Mouse (Mus musculus) left cerebral cortex, postnatal 10 days (tissue): ENCODE measurements at regions not wholly inside any gene's neighbourhood (a gene's known extent, or its start where the extent isn't known, plus 50 kb on each side); places are given as distances from the start of the nearest gene placed in this dataset.
A peak's percentile ranks its signal among the peaks of the same experiment; 100 is the strongest.

Experiments
- DNase-seq, 2 experiments: peaks; one replicate each; pipeline ENCODE4 v3.0.0; 2021 to 2022; ENCODE audit warnings: low spot score in 2 of 2, mixed read lengths in 1 of 2; ENCODE audit errors: extremely low spot score in 1 of 2
- intact Hi-C: fragments of 180-260 bp; cut with DNase I; formaldehyde crosslinking; loops from one replicate; pipeline ENCODE4 v1.15.1; 2025

DNA sequence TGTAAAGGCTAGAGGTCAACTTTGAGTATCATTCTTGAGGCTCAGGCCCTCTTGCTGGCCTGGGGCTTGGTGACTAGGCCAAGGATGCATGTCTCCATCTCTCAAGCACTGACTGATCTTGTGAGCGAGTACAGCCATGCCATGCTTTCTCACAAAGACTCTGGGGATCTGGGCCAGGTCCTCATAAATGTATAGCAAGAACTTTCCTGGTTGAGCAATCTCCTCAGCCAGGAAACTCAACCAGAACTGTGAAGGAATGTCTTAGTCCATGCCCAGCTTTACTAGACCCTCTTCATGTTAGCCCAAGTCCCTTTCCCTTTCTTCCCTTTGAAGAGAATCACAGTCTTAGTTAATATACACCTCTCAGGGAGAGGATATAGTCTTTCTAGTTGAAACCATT lies 96.9 kb upstream of the Frmd6 start:
- DNase-seq = no peak
- intact Hi-C loops = no loop called here

DNA sequence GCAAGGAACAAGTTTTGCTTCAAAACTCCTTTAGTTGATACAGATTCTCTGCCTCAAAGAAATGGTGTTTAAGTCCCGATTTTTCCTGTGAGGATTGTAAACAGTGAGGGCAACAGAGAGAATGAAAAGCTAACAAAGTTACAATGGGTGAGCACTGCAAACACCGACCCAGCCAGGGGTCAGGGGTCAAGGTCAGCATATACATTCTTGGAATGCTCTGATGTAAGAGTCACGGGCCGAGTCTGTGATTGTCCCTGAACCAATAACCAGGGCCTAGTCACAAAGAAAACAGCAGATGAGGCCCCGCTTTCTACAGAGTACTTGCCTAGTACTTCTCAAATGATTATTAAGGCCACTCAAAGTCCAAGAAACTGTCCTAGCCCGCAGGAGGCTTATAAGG lies 95.4 kb upstream of the Frmd6 start:
- DNase-seq = peak in 1 of 2 experiments; percentile 32
- intact Hi-C loops = no loop called here

DNA sequence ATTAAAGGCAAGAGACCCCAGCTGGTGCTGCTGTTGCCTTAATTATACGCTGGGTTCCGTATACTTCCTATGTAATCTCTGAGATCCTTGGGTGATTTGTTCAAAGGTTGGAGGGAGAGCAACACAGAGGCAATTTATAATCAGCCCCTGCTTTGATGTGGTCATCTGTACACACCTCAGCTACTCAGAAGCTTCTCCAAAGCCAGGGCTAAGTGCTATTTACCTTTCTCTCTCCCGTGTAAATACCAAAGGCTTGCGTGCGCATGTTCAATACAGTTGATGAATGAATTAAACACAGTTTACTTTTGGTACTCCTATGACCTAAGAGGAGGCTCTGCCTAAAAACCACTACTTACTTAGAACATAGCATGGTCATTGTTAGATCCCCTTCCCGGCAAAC lies 93.8 kb upstream of the Frmd6 start:
- no peak for DNase-seq

DNA sequence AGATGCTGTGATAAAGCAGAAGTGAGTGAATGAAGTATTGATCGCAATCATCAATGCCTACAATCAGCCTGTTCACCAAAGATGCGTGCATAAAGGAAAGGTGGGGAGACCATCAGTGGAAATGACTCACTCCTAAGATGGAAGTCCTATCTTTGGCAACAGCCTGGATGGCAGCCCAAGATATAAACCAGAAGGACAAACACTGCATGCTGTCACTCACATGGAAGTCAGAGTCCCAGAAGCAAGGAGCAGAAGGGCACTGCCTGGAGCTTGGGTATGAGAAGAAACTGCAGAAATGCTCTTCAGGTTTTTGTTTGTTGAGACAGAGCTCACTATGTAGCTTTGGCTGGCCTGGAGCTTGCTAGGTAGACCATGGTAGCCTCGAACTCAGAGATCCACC lies 92.7 kb upstream of the Frmd6 start:
- intact Hi-C loops = no loop called here
- no peak for DNase-seq

More for the DNA sequence above, 93.8 kb upstream of the Frmd6 start:
- intact Hi-C loops = no loop called here

DNA sequence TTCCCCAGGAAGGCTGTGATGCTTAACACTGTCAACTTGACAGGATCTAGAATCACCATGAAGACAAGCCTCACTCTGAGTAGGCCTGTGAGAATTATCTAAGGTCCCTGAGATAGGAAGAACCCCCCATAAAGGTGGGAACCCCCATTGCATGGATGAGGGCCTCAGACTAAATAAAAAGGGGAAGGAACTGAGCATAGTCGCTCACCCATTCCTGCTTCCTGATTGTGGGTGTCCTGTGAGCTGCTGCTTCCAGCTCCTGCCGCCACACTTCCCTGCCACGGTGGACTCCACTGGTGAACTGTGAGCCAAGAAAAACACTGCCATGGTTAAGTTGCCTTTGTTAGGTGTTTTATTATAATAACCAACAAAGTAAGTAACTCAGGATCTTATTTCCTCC lies 86.8 kb upstream of the Frmd6 start:
- intact Hi-C loops = no loop called here
- no peak for DNase-seq

DNA sequence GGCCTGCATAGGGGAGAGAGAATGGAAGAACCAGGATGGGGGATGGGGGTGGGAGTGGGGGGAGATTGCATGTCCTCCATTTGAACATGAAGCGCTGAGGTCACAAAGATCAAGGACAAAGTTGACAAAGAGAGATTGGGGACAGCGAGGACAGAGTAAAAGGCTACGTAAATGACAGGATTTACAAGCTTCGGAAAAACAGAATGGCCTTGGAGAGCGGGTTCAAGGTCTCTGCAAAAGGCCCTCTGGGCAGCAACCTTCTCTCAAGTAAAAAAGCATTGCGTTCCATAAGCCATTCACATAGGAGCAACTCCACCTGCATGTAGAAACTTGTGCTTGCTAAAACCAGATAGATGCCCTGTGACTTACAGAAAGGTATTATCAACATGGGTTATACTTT lies 86.0 kb upstream of the Frmd6 start:
- intact Hi-C loops = no loop called here
- no peak for DNase-seq

DNA sequence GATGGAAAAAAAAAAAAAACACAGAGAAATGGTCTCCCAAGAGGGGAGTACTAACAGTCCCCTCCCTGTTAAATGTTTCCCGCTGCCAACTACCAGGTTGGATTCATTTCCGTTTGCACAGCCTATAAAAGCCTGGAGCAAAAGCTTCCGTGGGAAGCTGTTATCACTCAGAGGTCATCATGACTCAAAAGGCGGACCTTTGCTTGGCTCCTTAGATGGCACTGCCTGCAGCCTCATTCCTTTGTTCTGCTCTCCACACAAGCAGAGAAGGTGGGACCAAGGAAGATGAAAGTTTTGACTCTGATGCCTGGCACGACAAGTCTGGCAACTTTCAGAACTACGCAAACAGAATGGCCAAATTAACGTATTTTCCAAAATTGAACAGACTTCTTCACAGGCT lies 85.5 kb upstream of the Frmd6 start:
- no peak for DNase-seq
- intact Hi-C loops = no loop called here

DNA sequence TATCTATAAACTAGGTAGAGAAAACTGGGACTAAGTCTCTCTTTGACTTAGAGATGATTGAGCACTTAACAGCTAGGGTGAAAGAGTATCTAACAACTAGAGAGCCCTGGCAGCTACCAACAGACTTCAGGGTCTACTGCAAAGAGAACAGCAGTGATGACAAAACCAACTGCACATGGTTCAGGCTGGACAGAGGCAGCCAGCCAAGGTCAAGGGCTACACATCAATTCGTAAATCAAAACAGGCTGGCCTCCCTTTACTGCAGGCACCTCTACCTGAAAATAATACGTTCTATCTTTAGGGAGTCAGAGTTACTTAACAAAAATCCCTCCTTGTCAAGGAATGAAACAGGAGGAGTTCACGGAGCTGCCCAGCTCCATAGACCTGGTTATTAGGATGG lies 82.5 kb upstream of the Frmd6 start:
- DNase-seq = no peak
- intact Hi-C loops = no loop called here

DNA sequence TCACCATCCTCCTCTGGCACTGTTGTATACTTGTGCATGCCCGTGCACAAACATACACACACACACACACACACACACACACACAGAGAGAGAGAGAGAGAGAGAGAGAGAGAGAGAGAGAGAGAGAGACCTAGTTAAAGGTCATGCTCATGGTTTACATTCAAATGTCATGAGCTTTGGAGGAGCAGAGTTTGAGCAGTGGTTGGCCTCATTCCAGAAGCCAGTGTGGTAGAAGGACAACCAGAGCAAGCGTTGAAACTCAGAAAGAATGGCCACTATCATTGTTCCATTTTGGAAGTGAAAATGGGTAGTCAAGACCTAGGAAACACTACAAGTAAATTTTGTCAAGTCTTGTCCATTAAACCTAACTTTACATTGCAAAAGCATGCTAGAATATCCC lies 79.6 kb upstream of the Frmd6 start:
- DNase-seq = no peak
- intact Hi-C loops = no loop called here

DNA sequence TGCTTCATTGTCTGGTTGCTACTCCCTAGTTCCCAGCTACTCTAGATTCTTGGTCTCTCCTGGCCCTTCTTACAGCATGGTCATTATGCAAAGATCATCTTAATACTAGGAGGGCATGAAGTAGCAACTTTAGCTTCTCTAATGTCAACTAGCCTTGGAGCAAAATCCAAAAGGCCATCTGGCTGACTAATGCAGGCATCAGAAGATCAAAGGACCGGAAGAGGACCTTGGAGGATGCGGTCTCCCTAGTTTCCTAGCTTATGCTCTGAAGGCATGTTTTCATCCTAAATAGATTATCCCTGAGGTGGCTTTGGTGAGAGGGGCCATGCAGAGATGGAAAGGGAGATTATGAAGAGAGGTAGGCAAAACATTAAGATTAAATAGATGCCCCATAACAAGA lies 75.7 kb upstream of the Frmd6 start:
- intact Hi-C loops = no loop called here
- no peak for DNase-seq

DNA sequence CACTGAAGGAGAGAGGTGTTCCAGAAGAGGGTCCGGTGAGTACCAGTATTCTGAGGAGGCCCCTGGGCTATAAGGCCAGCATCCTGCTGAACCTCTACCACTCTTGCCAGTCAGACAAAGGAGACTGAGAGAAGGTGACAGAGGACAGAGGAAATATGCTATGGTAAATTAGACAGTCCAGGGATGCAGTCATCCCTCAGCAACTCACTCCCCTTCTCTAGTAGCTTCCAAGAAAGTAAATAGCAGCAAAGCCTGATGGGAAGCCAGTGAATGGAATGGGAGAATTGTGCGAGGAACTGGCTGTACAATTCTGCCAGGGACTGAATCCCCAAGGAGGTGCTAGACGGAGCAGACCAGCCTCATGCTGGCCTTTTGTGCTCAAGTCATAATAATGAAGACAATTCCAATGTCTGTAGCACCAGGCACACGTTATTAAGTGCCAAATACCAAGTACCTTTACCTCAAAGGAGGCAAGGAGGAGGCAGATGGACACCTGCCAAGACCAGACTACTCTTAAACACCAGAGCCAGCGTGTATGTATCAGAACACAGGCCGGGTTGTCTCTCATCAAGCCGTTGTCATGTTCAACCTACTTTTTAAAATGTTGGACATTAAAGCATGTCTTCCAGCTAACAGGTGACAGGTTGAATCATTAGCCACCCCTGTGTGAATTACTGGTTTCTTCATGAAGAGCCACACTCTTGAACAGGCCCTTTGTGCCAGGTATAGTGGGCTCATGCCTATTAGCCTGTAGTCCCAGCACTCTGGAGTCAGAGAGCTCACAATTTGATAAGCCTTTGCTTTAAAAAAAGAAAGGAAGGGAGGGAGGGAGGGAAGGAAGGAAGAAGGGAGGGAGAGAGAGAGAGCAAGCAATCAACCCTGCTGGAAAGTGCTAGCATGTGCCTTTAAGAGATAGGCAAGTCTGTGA lies 74.4 kb upstream of the Frmd6 start:
- no peak for DNase-seq
- intact Hi-C loops = no loop called here

DNA sequence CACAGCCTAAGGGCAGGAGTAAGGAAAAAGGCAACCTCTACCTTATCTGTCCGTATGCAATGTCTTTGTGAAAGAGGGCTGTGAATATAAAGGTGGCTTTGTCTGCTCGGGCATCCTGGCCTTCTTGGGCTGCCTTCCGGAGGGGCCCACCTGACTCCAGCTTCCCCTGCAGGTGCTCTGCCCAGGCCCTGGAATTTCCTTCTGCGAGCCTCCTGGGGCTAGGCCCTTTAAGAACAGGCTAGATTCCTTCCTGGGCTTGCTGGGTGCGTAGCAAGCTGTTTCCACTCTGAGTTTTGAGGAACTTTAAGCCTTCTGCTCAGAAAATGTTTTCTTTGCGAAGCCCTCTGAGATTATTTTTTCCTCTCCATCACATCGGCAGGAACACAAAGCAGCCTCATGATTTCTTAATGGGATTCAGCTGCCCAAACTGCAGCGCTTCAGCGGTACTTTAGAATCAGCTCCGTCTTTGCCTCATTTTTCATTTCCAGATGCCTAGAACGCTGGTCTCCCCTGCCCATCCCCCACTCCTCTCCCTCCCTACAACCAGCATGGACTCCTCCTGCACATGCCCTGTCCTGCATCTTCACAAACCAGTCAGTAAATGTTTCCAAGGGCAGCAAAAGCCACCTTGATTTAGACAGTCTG lies 72.9 kb upstream of the Frmd6 start:
- intact Hi-C loops = no loop called here
- peak in 1 of 2 experiments; percentile 57 for DNase-seq

DNA sequence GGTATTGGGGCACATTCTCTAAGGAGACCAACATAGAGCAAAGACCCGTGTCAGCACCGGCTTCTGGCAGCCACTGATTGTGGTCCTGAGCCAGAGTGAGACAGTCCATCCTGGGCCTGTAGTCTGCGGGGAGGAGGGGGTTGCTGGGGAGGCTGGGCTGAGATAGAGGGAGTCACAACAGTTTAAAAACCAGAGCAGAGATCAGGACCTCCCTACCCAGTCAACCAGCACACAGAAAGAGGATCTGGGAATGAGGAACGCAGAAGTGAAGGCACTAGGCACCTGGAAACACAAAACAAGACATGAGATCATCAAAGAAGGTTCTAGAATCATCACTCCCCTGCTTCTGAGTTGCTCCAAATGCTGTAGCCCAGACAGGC lies 72.4 kb upstream of the Frmd6 start:
- intact Hi-C loops = no loop called here
- DNase-seq = no peak

DNA sequence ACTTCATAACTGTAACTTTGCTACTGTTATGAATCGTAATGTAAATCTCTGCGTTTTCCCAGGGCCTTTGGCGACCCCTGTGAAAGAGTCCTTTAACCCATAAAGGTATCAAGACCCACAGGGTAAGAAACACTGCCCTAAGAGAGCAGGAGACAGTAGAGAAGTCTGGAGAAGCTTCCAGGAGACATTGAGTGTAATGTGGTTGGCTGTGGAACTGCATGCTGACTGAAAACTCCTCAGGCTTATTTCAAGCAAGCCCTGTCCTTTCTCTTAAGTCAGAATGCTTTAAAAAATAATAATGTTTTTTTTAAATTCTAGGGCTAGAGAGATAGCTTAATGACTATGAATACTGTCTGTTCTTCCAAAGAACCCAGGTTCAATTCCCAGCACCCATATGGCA lies 71.9 kb upstream of the Frmd6 start:
- no peak for DNase-seq
- intact Hi-C loops = no loop called here

DNA sequence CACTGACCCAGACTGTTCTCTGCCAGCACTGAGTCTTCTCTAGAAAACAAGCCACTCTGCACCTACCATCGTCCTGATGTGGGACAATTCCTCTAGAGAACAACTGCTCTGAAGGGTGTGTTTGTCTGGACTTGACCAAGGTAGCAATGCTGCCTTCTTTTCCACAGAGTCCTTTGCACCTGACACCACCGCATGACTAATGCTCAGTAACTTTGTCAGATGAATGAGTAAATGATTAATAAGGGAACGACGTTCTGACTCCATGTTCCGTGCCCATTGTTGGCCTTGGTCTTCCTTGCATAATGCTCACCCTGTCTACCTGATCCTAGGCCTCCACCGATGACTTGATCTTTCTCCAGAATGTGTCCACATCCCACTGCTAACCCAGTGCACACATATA lies 67.2 kb upstream of the Frmd6 start:
- intact Hi-C loops = no loop called here

DNA sequence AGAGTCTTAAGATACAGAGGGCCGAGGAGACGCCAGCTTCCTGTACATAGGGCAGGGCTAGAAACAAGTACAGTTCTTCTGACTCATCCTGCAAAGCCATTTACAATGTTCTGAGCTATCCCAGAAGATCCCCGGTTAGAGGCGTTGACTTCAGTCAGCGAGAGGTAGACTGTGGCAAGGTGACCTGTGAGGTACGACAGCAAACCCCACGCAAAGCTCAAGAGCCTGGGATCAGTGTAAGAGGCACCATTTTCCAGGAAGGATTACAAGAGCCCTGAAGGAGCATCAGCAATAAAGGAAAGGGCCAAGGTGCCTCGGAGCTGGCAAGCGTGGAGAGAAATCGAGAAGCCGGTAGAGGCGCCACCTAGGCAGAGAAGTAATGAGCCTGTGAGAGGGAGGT lies 61.8 kb upstream of the Frmd6 start:
- intact Hi-C loops = no loop called here

More for the DNA sequence above, 67.2 kb upstream of the Frmd6 start:
- no peak for DNase-seq

DNA sequence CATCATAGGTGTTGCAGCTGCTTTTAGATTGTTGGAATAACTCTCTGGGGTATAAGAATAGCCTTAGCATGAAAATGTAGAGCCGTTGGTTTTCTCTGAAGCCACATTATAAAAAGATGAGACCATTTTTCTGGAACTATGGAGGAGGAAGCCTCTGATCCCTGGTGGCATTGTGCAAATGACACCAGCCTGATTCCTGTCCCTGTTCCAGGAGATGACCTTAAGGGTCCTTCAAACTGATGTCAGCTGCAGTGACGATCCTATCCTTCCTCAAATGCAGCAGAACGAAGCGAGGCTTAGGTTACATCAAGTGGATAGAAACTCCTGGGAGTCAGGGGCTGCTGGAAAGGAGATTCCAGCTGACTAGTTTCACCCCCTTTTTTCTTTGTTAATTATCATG lies 59.0 kb upstream of the Frmd6 start:
- intact Hi-C loops = no loop called here
- no peak for DNase-seq

More for the DNA sequence above, 61.8 kb upstream of the Frmd6 start:
- DNase-seq = no peak

DNA sequence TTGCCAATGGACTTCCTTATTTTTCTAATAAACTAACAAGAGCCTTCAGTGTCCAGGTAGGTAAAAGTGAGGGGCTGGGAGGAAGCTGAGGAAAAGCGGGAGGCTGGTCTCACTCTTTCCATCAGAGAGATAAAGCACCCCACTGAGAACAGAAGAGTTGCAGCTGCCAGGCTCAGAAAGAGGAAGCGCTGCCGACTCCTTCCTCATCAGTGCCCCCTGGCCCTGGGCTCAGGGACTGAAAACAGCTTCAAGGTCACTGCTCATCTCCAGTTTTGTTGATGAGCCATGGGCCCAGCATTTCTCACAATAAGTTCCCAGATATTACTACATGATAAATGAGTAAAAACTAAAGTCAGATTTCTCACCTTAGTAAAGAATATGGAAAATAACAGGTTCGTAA lies 57.4 kb upstream of the Frmd6 start:
- DNase-seq = no peak
- intact Hi-C loops = no loop called here

DNA sequence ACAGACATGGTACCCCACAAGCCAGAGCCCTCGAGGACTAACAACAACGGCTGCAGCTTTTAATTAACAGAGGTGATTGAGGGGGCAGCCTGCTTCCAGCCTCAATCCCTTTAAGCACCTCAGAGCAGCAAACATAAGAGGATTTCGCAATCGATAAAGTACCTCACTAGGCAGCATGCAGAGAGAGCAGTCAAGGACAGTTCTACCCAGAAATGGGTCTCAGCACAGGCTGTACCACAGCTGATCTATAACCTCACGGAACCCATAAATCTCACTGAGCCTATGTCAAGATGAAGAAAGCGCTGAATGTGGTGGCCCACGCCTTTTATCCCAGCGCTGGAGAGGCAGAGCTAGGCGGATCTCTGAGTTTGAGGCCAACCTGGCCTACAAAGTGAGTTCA lies 56.6 kb upstream of the Frmd6 start:
- intact Hi-C loops = no loop called here
- DNase-seq = no peak

DNA sequence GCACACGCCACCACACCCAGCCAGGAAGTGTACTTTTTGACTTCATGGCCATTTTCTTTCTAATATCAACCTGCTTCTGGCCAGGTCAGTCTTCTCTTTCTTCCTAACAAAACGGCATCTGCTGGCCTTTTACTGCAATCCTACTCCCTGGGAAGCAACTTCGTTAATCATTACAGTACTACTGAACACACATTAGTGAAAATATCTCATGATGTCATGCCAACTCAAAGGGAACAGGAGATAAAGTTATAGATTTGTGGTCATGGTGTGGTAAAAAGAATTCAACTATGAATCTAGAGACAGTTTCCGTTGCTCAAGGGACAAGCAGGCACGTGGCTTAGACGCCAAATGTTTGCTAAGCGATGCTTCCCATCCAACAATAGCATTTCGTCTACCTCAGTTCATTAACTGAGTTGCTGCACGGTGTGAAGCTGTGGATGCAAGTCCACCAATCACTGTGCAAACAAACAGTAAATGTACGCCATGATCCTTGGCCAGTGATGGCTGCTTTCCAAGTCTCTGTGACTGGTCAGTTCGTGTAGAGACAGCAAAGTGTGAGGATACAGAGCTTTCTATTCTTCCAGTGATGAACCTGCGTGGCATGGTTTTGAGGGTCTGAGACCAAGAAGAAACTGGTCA lies 55.7 kb upstream of the Frmd6 start:
- intact Hi-C loops = no loop called here
- DNase-seq = no peak
